Mouse (Mus musculus) thymus, postnatal 25 days (tissue): ENCODE measurements around the gene Olfr23.
"Not testable (repeated sequence)": the region's sequence is repeated elsewhere in the genome, so short reads cannot be mapped to it uniquely, and the experiment has no call there.

ENCODE experiments used
- DNase-seq: peaks from one replicate; pipeline ENCODE4 v3.0.0; 2022

The Olfr23 gene

DNA sequence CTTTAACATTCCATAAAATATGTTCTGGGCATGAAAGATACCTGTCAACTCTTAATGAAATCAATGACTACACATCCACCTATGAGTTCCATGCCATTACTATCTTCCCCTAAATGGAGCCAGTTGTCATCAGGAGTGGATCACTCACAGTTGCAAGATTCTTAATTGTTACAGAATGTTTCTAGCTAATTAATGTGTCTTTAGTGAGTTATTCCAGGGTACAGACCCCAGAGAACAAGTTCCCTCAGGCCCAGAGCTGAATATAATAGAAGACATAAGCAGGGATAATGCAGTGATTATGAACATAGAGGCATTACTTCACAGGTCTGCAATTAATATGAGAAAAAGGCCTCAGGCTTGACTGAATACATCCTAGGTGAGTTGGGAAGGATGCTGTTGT lies at the start of gene Olfr23:
TSS of gene Olfr23 (plus strand) at position 301 of the 400 bp plus-strand sequence.
- DNase-seq: no peak

DNA sequence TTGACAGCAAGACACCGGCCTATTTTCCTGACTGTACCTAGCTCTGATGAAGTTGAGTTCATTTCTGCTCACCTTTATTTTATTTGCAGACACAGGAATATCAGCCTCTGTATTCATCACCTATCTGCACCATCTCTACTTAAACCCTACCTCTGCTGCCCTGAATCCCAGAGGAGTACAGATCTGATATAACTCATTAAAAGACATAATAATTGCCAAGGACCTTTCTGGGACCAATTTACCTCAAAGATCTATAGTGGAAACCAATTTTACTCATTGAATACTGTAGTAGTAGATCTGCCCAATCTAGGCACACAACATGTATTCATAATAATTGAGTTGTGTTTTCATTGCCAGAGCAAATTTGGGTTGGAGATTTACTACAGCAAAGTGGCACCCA lies 45.8 kb upstream of the Olfr23 start, which contains the start of gene Olfr394:
TSS of gene Olfr394 (minus strand) at position 101 of the 400 bp plus-strand sequence.
- no peak for DNase-seq

DNA sequence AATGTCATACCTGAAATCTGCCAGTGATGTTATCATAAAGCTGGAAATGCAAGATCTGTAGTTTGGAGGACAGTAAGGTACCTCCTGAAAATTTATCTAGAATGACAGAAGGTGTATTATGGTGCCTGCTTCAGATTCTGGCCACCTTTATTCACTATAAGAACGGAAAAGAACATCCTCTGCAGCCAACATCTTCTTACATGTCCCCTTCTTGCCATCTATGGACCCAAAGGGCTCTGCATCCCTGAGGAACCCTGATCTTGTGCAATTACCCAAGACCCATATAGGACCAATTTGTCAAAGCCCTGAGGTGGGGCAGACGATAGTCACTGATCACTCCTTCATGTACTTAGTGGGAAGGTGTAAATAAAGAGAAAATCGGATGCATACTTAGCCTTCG lies 27.3 kb upstream of the Olfr23 start, which contains the start of gene Olfr395:
TSS of gene Olfr395 (minus strand) at position 101 of the 400 bp plus-strand sequence.
- not testable (repeated sequence) for DNase-seq

DNA sequence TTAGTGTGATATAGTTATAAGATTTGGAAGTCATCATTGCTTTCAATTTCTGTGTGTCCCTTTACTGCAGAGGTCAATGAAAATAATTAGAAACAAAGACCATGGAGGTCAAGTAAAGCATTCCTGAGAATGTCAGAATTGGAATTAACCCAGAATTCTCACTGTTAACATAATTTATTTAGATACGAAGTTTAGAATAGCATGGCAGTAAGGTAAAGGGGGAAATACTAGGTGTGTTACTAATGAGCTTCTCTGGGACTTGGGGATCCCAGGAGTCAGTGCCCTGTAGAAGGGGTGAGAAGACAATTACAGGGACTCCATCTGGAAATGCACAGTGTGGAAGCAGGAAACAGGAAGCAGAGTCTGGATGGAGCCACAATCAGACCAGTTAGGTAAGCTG lies 24.0 kb downstream of the Olfr23 start, which contains the start of gene Olfr397:
TSS of gene Olfr397 (plus strand) at position 301 of the 400 bp plus-strand sequence.
- no peak for DNase-seq

DNA sequence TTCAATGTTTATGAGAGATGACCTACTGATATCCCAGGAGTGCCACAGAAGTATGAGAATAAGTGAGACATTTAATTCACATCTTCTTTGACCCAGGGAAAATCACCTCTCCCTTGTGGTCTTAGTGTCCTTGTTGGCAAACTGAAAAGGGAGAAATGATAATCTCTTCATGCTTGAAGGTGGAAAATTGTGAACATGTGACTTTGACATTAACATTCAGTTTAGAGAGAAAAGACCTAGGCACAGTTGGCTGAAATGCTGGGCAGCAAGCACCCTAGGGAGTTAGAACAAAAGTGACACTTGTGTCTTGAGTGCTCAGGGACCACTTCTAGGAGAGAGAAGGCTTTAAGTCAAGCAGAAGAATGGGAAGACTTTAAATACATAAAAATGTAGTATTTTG lies 53.8 kb downstream of the Olfr23 start, which contains the start of gene Olfr398:
TSS of gene Olfr398 (minus strand) at position 101 of the 400 bp plus-strand sequence.
- DNase-seq: no peak
